Mouse (Mus musculus) ES-E14 (cell line): Measurements from ENCODE around the gene 4930558K02Rik.

ENCODE experiments used
- CHD2 ChIP-seq: IDR thresholded peaks from 2 replicates; pipeline ENCODE4 v1.6.1; 2014; ENCODE audit warnings: mild to moderate bottlenecking, low read depth, low read length, inconsistent platforms
- HCFC1 ChIP-seq: IDR thresholded peaks from 2 replicates; pipeline ENCODE4 v1.6.1; 2012; ENCODE audit warnings: low read length, inconsistent platforms, borderline replicate concordance; ENCODE audit not compliant: insufficient read depth
- MAFK ChIP-seq: IDR thresholded peaks from 2 replicates; pipeline ENCODE4 v1.6.1; 2014; ENCODE audit warnings: mild to moderate bottlenecking, low read depth, low read length, inconsistent platforms; ENCODE audit not compliant: insufficient read depth
- ZC3H11A ChIP-seq: IDR thresholded peaks from 2 replicates; pipeline ENCODE4 v1.6.1; 2012; ENCODE audit warnings: low read depth, mild to moderate bottlenecking, inconsistent platforms, low read length, borderline replicate concordance
- ZNF384 ChIP-seq: IDR thresholded peaks from 2 replicates; pipeline ENCODE4 v1.6.1; 2012; ENCODE audit warnings: low read depth, low read length, inconsistent platforms

DNA sequence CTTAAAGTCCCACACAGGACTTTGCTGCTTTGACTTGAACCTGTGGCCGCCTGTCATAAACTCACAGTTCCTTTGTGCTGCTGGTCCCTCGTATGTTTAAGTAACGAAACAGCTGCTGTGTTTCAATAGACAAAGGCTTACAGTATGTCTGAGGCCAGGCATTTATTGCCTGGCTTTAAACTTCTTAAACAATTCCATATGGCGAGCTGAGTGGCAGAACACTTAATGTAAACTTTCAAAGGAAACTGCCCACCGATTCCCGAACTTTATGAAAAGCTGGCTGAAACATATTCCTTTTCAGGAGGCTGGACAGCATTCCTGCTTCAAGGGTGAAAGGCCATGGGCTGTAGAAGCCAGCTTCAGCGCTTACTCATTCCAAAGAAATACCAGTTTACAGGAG is 37.5 kb upstream of the 4930558K02Rik start:
- TF ChIP-seq HCFC1 (no peak), ZC3H11A (no peak), ZNF384 (no peak), MAFK (no peak), CHD2 (no peak)
